Mouse (Mus musculus): ENCODE data around the gene Vtcn1.

The Vtcn1 gene

GRCm38 (mm10) chr3:100911498-100912213, 86.4 kb downstream of the Vtcn1 start:
- in situ Hi-C loops (cut with MboI; ENCODE audit: unreplicated experiment in 2 of 2), result loop anchor here in 1 of 2 experiments (25.0 kb wide), 2 partner anchors 724 to 1774 kb away; partner anchors contain the start of gene Wars2

DNA sequence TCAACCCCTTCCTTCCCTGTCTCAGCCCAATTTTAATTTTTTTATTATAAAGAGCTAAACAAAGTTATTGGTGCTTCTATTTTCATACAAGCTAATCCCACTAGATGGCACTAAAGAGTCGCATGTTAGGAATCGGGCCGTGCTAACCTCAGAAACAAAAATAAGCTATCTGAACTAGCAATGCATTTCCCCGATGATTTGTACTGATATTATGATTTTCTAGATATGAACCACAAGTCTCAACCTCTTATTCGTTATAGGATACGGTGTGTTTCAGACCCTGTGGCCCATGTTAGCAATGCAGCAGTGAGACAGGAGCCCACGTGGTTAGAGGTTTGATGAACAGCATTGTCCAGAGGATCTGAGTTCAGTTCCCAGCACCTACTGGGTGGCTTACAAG, 91.6 kb downstream of the Vtcn1 start:
- in situ Hi-C loops (cut with MboI; ENCODE audit: unreplicated experiment in 2 of 2), result loop anchor here (5.0 to 25.0 kb wide), 3 partner anchors 50 to 1780 kb away; partner anchors contain the start of genes Ttf2 (in 1 of the 2) and Wars2 (in 1 of the 2)

DNA sequence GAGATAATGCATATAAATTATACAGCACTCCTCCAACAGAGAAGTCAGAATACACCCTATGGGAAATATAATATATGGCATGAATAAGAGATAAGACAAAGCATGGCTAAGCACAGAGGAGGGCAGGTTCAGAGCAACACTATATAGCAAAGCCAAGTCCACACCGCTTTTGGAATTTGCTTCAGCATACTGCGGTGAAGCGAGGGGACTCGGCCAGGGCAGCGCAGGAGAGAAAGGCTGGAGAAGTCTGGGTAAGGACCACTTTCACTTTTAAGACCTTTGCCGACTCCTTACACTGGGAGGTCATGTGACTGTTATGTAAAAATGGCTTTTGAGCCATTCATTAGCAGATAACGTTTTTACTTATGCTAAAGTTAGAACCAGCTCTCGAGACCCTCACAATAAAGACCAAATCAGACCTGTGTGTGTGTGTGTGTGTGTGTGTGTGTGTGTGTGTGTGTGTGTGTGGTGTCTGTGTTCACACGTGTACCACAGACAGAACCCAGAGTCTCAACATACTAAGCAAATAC, 95.4 kb downstream of the Vtcn1 start:
- in situ Hi-C loops (cut with MboI; ENCODE audit: unreplicated experiment in 2 of 2), result loop anchor here (5.0 to 25.0 kb wide), 5 partner anchors 228 to 1783 kb away; partner anchors contain the start of genes Gdap2 (in 1 of the 2), Man1a2 (in 1 of the 2), Wars2 (in 1 of the 2) and Wdr3 (in 1 of the 2)

GRCm38 (mm10) chr3:100921825-100922505, 96.7 kb downstream of the Vtcn1 start, which contains the start of gene Trim45:
Gene Trim45, plus strand, starts transcription at chr3:100922202.
- in situ Hi-C loops (cut with MboI; ENCODE audit: unreplicated experiment in 2 of 2), result loop anchor here (5.0 to 25.0 kb wide), 5 partner anchors 230 to 1785 kb away; partner anchors contain the start of genes Gdap2 (in 1 of the 2), Man1a2 (in 1 of the 2), Wars2 (in 1 of the 2) and Wdr3 (in 1 of the 2)

DNA sequence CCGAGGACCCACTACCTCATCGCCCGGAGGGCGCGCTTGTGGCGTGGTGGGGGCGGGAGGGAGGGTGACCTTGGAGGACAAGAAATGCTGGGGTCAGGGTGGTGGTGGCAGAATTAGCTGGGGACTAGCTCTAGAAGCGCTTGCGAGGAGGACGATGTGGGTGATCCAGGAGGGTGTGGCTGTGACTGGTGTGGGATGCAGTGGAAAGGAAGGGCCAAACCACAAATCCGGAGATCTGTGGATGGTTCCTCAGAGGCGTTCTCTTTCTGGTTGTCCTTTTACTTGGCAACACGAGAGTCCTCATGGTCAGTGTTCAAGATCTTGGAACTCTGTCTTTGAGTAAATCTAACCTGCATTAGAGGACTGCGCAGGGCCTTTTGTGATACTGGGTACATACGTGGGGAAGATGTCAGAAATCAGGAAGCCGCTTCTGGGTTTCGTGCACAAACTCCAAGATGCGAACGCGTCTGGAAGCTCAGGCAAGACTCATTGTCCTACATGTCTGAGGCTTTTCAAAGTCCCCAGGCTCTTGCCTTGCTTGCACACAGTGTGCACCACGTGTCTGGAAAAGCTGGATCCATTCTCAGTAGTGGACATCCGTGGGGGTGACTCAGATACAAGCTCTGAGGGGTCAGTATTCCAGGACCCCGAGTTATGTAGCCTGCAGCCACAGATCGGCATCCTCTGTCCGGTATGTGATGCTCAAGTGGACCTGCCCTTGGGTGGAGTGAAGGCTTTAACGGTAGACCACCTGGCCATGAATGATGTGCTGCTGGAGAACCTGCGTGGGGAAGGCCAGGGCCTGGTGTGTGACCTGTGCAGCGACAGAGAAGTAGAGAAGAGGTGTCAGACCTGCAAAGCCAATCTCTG, 97.5 kb downstream of the Vtcn1 start:
- in situ Hi-C loops (cut with MboI; ENCODE audit: unreplicated experiment in 2 of 2), result loop anchor here (5.0 to 25.0 kb wide), 5 partner anchors 230 to 1785 kb away; partner anchors contain the start of genes Gdap2 (in 1 of the 2), Man1a2 (in 1 of the 2), Wars2 (in 1 of the 2) and Wdr3 (in 1 of the 2)

DNA sequence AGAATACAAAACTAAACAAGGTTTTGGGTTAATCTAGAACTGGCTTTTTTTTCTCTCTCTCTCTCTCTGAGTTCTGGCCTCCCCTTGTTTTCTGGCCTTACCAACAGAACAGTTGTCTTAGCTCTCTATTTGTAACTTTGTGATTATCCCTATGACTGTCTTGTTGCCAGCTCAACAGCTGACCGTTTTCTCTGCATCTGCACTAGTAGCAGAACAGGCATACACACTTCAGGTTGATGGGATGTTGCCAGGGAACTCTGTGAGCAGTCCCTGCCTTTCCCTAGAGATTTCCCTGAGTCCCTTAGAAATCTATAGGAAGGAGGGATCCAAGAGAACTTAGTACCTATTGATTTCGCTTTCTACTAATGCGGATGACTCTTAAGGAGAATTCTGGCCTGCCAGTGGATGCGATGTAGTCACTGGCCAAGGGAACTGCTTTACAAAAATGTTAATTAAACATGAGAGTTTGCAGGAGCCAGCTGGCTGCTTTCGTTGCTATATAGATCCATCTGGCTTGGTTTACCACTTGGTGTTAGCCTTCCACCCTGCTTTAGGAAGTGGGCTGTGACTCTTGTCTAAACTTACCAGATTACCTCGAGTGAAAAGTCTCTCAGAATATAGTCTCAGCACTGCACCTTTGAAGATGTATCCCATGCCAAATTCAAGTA, 98.9 kb downstream of the Vtcn1 start:
- in situ Hi-C loops (cut with MboI; ENCODE audit: unreplicated experiment in 2 of 2), result loop anchor here (5.0 to 25.0 kb wide), 5 partner anchors 232 to 1787 kb away; partner anchors contain the start of genes Gdap2 (in 1 of the 2), Man1a2 (in 1 of the 2), Wars2 (in 1 of the 2) and Wdr3 (in 1 of the 2)

DNA sequence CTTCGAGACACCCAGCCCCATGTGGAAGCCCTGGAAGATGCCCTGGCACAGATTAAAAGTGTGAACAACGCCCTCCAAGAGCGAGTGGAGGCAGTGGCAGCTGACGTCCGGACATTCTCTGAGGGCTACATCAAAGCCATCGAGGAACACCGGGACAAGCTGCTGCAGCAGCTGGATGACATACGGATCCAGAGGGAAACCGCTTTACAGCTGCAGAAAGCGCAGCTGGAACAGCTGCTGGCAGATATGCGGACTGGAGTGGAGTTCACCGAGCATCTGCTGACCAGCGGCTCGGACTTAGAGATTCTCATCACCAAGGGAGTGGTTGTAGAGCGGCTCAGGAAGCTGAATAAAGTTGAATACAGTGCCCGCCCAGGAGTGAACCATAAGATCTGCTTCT, 99.9 kb downstream of the Vtcn1 start:
- in situ Hi-C loops (cut with MboI; ENCODE audit: unreplicated experiment in 2 of 2), result loop anchor here (10.0 to 25.0 kb wide), 3 partner anchors 240 to 1688 kb away; partner anchors contain the start of genes Gdap2 (in 1 of the 2), Man1a2 (in 1 of the 2), Tbx15 (in 1 of the 2) and Wdr3 (in 1 of the 2)

DNA sequence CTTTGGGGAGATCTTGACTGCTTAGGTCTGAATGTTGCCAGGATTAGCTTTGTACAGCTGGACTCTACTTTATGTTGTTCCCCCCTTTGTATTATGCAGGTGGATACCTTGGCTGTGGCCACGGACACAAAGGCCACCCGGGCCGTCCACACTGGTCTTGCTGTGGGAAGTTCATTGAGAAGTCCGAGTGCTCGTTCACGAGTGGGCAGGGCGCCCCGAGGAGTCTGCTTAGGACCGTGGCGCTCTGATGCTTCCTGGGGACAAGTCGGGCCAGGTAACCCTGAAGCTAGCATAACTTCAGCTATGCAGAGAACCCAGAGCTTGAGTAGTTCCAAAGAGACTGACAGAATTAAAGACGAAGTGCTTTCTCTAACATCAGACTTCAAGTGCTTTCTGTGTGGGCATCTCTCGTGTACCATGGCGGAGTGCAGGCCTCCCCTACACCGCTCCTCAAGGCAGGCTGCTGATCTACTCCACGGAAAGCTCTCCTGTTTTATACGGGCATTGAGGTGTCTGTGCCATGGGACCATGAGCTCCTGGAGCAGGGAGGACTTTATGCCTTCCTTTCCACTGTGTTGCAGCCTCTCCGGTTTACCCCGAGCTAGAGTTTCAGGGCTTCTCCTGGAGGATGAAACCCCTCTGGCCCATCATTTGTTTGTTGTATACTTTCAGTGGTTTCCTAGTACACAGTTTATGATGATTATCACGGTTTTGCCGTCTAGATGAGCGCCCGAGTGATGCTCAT, 106.2 kb downstream of the Vtcn1 start:
- in situ Hi-C loops (cut with MboI; ENCODE audit: unreplicated experiment in 2 of 2), result loop anchor here in 1 of 2 experiments (25.0 kb wide), 1 partner anchor 1694 kb away; the partner anchor contains the start of gene Tbx15

DNA sequence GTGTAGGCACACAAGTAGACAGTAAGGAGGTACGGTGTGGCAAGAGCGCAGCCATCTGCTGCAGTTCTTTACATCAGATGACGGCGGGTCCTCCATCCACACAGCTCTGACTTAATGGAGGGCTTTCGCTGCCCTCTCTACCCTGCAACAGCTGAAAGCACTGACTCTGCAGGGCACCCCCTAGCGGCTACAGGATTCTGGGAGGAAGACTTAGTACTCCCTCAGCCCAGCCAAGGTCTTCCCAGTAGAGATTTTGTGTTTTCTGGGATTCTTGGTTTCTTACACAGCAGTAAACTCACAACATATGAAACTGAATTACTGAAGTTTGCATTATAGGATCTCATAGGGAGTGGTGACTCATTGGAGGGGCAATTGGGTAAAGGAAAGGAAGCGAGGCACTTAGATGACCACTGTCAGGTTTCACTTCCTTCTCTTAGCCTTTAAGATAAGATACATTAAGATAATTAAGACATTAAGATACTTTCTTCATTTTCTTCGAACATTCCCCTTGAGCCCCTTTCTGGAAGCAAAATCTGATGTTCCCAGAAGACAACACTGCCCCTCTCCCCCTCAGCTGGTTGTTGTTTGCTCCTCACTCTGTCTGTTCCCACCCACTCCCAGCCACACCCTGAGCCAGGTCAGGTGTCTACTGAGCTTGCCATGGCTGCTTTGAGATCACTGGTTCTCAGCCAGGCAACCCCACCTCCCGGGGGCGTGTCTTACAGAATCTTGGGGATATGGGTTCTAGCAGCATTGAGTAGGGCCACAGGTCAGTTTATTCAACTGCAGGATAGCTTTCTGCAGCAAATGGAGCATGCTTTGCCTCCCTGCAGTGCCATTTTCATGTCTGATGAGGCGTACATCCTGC, 107.1 kb downstream of the Vtcn1 start:
- in situ Hi-C loops (cut with MboI; ENCODE audit: unreplicated experiment in 2 of 2), result loop anchor here in 1 of 2 experiments (25.0 kb wide), 1 partner anchor 1695 kb away; the partner anchor contains the start of gene Tbx15

DNA sequence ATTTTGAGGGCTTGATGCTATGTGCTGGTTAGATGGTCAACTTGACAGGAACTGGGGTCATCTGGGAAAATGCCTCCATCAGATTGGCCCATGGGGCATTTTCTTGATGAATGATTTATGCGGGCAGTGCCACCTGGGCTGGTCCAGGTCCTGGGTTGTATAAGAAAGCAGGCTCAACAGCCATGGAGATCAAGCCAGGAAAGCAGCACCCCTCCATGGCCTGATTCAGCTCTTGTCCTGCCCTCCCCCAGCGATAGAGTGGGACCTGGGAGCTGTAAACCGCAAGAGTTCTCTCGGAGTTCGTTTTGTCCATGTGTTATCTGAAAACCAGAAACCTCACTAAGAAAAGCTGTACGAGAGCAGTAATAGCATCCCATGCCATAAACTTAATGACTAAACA, 110.3 kb downstream of the Vtcn1 start:
- in situ Hi-C loops (cut with MboI; ENCODE audit: unreplicated experiment in 2 of 2), result loop anchor here in 1 of 2 experiments (25.0 kb wide), 1 partner anchor 1698 kb away; the partner anchor contains the start of gene Tbx15

DNA sequence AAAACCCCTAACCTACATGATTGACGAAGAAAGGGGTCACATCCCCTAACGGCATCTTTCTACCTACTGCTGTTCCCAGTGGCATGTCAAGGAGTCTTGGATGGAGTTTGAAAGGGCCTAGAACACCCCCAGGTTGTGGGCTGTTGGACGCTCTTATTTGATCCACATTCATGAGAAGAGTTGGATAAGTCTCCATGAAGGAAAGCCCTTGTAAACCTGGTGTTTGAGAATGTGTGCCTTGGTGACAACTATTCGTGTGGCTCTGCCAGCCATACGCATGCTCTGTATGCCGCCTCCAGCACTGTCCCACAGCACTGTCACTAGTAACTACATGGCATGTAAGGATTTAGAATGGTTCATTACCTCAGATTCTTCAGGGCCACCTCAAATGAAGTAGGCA, 110.9 kb downstream of the Vtcn1 start:
- in situ Hi-C loops (cut with MboI; ENCODE audit: unreplicated experiment in 2 of 2), result loop anchor here in 1 of 2 experiments (25.0 kb wide), 1 partner anchor 1699 kb away; the partner anchor contains the start of gene Tbx15

DNA sequence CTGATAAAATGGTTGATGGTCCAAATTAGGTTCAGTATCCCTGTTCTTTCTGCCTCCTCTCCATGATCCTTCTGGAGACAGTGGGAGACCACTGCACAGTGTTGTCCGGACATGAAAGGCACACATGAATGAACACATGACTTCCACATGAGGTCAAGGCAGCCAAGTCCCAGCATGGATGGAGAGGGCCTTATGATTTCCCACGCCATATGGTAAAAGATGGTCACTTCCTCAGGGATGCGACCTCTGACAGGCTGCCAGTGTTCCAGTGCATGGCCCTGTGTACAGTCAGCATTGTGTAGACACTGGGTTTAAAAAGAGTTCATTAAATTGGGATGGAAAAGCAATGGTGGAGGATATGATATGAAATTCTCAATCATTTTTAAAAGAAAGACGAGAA, 113.0 kb downstream of the Vtcn1 start:
- in situ Hi-C loops (cut with MboI; ENCODE audit: unreplicated experiment in 2 of 2), result loop anchor here in 1 of 2 experiments (25.0 kb wide), 1 partner anchor 1701 kb away; the partner anchor contains the start of gene Tbx15

- in situ Hi-C loops (cut with MboI; ENCODE audit: unreplicated experiment in 2 of 2), result loop anchor here in 1 of 2 experiments (25.0 kb wide), 1 partner anchor 1703 kb away; the partner anchor contains the start of gene Tbx15
Observed at GRCm38 (mm10) chr3:100940496-100941037, 115.3 kb downstream of the Vtcn1 start.

All from v-Abl transformed pro-B cells (cell line).